Mouse (Mus musculus): ENCODE data around the gene Gnb2. TPM values are rescaled to one million over a fixed set of nuclear protein-coding genes. Genes with fewer than 3 reads are reported as not detected.

Gnb2 gene
- polyA plus RNA-seq, 1 experiment from 2014 or later, result 165 TPM

DNA sequence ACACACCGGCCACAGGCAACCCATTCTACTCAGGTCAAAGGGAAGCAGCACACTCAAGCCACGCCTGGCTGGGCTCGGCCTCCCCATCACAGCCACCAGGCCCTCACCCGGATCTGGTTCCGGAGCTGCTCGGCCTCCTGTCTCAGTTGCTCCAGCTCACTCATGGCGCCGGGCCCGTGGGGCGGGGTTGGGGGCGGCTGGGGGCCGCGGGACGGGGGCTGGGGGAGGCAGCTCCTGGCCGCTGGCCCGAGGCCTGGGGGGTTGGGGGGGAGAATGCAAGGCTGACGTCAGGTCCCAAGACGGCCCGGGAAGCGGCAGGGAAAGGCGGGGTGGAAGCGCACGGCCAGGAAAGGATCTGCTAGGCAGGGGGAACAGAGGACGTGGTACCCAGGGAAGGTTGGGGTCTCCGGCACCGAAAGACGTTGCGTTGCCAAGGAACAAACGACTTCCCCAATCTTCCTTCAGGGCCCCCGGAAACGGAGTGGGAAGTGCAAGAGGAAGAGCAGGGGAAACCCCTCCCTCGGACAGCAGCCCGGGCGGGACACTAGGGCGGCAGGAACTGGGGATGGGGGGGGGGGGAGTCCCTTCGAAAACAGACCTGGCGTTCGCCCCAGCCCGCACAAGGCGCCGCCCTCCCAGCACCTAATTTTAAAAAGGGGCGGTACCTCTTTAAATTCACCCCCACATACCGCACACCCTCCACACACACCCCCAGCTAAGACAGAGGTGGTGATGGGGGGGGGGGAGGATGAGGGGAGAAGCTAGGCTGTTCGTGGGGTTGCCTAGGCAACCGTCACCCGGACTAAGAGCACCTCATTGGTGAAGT, 2.5 kb downstream of the Gnb2 start:
- ATAC-seq (peak; percentile 7; the same call in 1 of the 2 replicates), DNase-seq (peak; percentile 74)
- no peaks in the 10 kb centered on the region for H3K27me3 ChIP-seq (ENCODE audit: insufficient read depth, low read length)
- H3K27ac ChIP-seq (ENCODE audit: low read depth), result peak overlapping the region; percentile 94
- H3K36me3 ChIP-seq (replicated peaks; ENCODE audit: insufficient read depth, low read length), result peaks cover 45% of the 10 kb centered on the region
- peak overlapping the region; percentile 90 for H3K4me2 ChIP-seq (ENCODE audit: low read depth, low read length)
- TF ChIP-seq EP300 (IDR thresholded peaks at IDR 0.05; ENCODE audit: low read depth) (no peak), CTCF (IDR thresholded peaks at IDR 0.05; ENCODE audit: low read depth) (no peak)
- peak overlapping the region; percentile 92 for H3K9ac ChIP-seq (replicated peaks)
- H3K9me3 ChIP-seq (ENCODE audit: low read length), result no peaks in the 10 kb centered on the region
- peaks cover 16% of the 10 kb centered on the region for H3K4me1 ChIP-seq (ENCODE audit: insufficient read depth)
- peak overlapping the region; percentile 96 for H3K4me3 ChIP-seq (ENCODE audit: low read depth, low read length)
- 5% methylated on average over 44 of the region's 46 CpGs for WGBS (ENCODE audit: insufficient replicate concordance)

DNA sequence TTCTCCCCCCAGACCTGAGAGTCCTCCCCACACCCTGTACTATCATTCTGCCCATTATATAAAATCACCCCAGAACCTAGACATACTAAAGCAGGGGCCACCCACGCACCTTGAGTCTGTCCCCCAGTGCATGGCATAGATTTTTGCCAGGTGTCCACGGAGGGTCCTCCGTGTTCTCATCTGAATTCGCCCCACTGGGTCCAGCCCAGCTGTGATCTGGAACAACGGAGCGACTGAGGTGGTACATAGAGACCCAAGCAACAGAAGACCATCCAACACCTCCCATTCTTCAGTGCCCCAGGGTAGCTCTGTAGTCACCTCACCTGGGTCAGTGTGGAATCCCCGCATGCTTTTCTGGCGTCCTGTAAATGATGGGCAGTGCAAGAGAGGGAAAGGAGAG, 3.2 kb downstream of the Gnb2 start:
- H3K27ac ChIP-seq (ENCODE audit: low read depth), result no peak overlapping the region
- DNase-seq (no peak), ATAC-seq (no peak)
- H3K9me3 ChIP-seq (ENCODE audit: low read length), result no peaks in the 10 kb centered on the region
- 85% methylated on average over 8 of the region's 8 CpGs for WGBS (ENCODE audit: insufficient replicate concordance)
- H3K4me1 ChIP-seq (ENCODE audit: insufficient read depth), result peaks cover 16% of the 10 kb centered on the region
- H3K27me3 ChIP-seq (ENCODE audit: insufficient read depth, low read length), result no peaks in the 10 kb centered on the region
- H3K9ac ChIP-seq (replicated peaks), result no peak overlapping the region
- TF ChIP-seq CTCF (IDR thresholded peaks at IDR 0.05; ENCODE audit: low read depth) (no peak), EP300 (IDR thresholded peaks at IDR 0.05; ENCODE audit: low read depth) (no peak)
- H3K36me3 ChIP-seq (replicated peaks; ENCODE audit: insufficient read depth, low read length), result peaks cover 53% of the 10 kb centered on the region
- peak overlapping the region; percentile 96; the same call in 1 of the 2 replicates for H3K4me3 ChIP-seq (ENCODE audit: low read depth, low read length)
- peak overlapping the region; percentile 90 for H3K4me2 ChIP-seq (ENCODE audit: low read depth, low read length)

DNA sequence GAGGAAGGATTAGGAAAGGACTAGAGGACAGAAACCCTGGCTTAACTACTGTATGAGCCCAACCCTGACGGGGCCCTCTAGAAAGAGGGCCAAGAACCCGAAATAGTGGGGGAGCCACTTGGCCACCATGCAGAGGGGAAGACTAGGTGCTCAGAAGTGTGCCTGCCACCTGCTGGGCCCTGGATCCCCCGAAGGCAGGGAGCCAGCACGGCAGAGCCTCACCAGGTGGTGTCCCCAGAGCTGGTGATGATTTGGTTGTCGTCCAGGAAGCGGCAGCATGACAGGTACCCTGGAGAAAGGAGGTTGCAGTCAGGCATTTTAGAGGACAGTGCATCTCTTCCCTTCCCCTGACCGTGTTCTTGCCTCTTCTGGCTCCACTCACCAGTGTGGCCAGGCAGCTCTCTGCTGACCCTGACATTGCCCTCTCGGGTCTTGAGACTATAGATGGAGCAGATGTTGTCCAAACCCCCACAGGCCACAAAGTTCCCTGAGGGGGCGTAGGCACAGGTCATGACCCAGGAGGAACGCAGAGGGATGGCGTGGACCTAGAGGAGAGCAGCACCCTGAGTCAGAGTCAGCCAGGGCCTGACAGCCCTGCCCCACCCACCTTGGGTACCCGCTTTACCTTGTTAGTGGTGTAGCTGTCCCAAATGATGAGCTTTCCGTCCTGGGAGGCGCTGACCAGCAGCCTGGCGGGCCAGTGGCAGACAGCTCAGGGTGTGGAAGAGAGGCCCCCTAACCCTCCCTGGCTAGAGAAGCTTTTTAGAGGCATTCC, 3.9 kb downstream of the Gnb2 start:
- Histone ChIP-seq H3K36me3 (replicated peaks; ENCODE audit: insufficient read depth, low read length) (peaks cover 59% of the 10 kb centered on the region), H3K4me3 (ENCODE audit: low read depth, low read length) (no peak overlapping the region), H3K4me1 (ENCODE audit: insufficient read depth) (peaks cover 16% of the 10 kb centered on the region), H3K27me3 (ENCODE audit: insufficient read depth, low read length) (no peaks in the 10 kb centered on the region), H3K4me2 (ENCODE audit: low read depth, low read length) (no peak overlapping the region), H3K9me3 (ENCODE audit: low read length) (no peaks in the 10 kb centered on the region), H3K9ac (replicated peaks) (no peak overlapping the region), H3K27ac (ENCODE audit: low read depth) (no peak overlapping the region)
- TF ChIP-seq CTCF (IDR thresholded peaks at IDR 0.05; ENCODE audit: low read depth) (no peak), EP300 (IDR thresholded peaks at IDR 0.05; ENCODE audit: low read depth) (no peak)
- DNase-seq (no peak), ATAC-seq (no peak)
- WGBS (ENCODE audit: insufficient replicate concordance), result 78% methylated on average over 15 of the region's 15 CpGs

DNA sequence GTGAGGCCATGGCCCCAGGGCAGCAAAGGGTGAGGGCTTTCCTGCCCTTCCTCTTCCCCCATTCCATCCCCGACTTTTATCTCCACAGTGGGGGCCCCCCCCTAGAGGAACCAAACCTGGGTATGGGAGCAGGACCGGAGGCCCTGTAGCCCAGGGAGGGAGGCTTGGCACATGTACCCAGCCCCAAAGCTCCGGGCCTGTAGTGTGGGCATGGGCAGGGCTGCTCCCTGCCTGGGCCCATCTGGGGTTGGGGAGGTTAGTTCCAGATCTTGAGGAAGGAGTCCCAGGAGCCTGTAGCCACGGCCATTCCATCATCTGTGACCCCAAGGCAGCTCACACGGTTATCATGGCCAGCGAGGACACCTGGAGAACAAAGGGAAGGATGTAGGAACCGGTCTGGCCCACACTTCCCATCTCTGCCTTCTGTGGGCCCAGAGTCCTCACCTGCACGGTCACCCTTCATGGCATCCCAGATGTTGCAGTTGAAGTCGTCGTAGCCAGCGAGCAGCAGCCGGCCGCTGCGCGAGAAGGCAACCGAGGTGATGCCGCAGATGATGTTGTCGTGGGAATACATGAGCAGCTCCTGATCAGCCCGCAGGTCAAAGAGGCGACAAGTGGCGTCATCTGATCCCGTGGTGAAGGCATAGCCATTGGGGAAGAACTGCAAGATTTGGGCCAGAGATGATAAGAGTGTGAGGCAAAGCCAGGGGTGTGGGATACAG, 4.9 kb downstream of the Gnb2 start:
- Histone ChIP-seq H3K4me1 (ENCODE audit: insufficient read depth) (peaks cover 16% of the 10 kb centered on the region), H3K27me3 (ENCODE audit: insufficient read depth, low read length) (no peaks in the 10 kb centered on the region), H3K27ac (ENCODE audit: low read depth) (no peak overlapping the region), H3K9ac (replicated peaks) (no peak overlapping the region), H3K9me3 (ENCODE audit: low read length) (no peaks in the 10 kb centered on the region), H3K4me3 (ENCODE audit: low read depth, low read length) (no peak overlapping the region), H3K36me3 (replicated peaks; ENCODE audit: insufficient read depth, low read length) (peaks cover 69% of the 10 kb centered on the region), H3K4me2 (ENCODE audit: low read depth, low read length) (no peak overlapping the region)
- 79% methylated on average over 22 of the region's 22 CpGs for WGBS (ENCODE audit: insufficient replicate concordance)
- DNase-seq (no peak), ATAC-seq (no peak)
- no peak for TF ChIP-seq EP300 (IDR thresholded peaks at IDR 0.05; ENCODE audit: low read depth)
- no peak for TF ChIP-seq CTCF (IDR thresholded peaks at IDR 0.05; ENCODE audit: low read depth)

DNA sequence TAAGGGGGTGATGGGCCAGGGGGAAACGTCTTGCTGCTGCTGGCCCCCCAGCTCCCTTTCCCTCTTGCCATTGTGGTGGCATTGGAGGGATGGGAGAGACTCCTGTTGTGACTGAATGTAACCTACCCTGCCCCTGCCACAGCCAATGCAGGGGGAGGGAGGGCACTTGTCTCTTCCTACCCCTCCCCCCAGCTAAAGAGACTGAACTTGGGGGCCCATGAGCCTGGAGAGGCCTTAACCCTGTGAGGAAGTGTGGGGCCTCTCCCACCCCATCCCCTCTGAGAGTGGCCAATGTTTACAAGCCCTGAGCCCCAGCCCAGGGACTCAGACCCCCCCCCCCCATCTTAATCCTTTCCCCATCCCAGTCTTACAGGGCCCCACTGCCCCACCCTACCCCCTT, 5.9 kb downstream of the Gnb2 start:
- no peak for DNase-seq
- no peak overlapping the region for H3K27ac ChIP-seq (ENCODE audit: low read depth)
- H3K9ac ChIP-seq (replicated peaks), result no peak overlapping the region
- ATAC-seq, result no peak
- no peak for TF ChIP-seq CTCF (IDR thresholded peaks at IDR 0.05; ENCODE audit: low read depth)
- TF ChIP-seq EP300 (IDR thresholded peaks at IDR 0.05; ENCODE audit: low read depth), result no peak
- H3K36me3 ChIP-seq (replicated peaks; ENCODE audit: insufficient read depth, low read length), result peaks cover 78% of the 10 kb centered on the region
- H3K27me3 ChIP-seq (ENCODE audit: insufficient read depth, low read length), result no peaks in the 10 kb centered on the region
- WGBS (ENCODE audit: insufficient replicate concordance), result 57% methylated on average over 1 of the region's 1 CpGs
- H3K4me2 ChIP-seq (ENCODE audit: low read depth, low read length), result no peak overlapping the region
- H3K4me3 ChIP-seq (ENCODE audit: low read depth, low read length), result no peak overlapping the region
- H3K4me1 ChIP-seq (ENCODE audit: insufficient read depth), result peaks cover 16% of the 10 kb centered on the region
- no peaks in the 10 kb centered on the region for H3K9me3 ChIP-seq (ENCODE audit: low read length)

All from liver, postnatal 0 days (tissue).